Mouse (Mus musculus) hindbrain, embryonic 10.5 days (tissue): Measurements from ENCODE around the gene Pla2g12b. TPM values are rescaled to one million over a fixed set of nuclear protein-coding genes. Genes with fewer than 3 reads are reported as not detected.
A peak's percentile ranks its signal among the peaks of the same experiment; 100 is the strongest.

Experiments
- DNase-seq: peaks from one replicate; pipeline ENCODE4 v3.0.0-alpha.2; 2017; ENCODE audit warnings: low spot score
- H3K27ac ChIP-seq: fragments of 300-500 bp; sonication (generic); 2 replicates; pipeline ENCODE4 v1.5.1; 2016; ENCODE audit warnings: mild to moderate bottlenecking, moderate library complexity
- H3K27me3 ChIP-seq: fragments of 300-500 bp; sonication (generic); 2 replicates; pipeline ENCODE4 v1.6.1; 2016; ENCODE audit warnings: mild to moderate bottlenecking; ENCODE audit not compliant: poor library complexity, insufficient read depth, severe bottlenecking
- H3K36me3 ChIP-seq: fragments of 300-500 bp; sonication (generic); 2 replicates; pipeline ENCODE4 v1.6.1; 2016; ENCODE audit warnings: mild to moderate bottlenecking, moderate library complexity
- H3K4me1 ChIP-seq: fragments of 300-500 bp; sonication (generic); replicated peaks from 2 replicates; pipeline ENCODE4 v1.6.1; 2016; ENCODE audit warnings: mild to moderate bottlenecking
- H3K4me3 ChIP-seq: fragments of 300-500 bp; sonication (generic); 2 replicates; pipeline ENCODE4 v1.5.1; 2016; ENCODE audit warnings: mild to moderate bottlenecking, moderate library complexity
- H3K9me3 ChIP-seq: fragments of 300-500 bp; sonication (generic); 2 replicates; pipeline ENCODE4 v1.6.1; 2016; ENCODE audit warnings: mild to moderate bottlenecking, moderate library complexity
- WGBS: fragments of 180-500 bp; shearing (Covaris S2); methylation state at CpG from one replicate; pipeline ENCODE4 v1.1.7; 2016; 5-methylcytosine and 5-hydroxymethylcytosine counted together
- polyA plus RNA-seq: library from polyadenylated mRNA; unstranded; fragments of >200 nt; fragmentation: Nextera tagmentation; extraction: Ambion mirVana; gene quantifications from 2 replicates; pipeline ENCODE4 v1.2.1, GENCODE M21; 2016

Gene Pla2g12b
- polyA plus RNA-seq, 1 experiment from 2014 or later = not detected

- no peaks in the 10 kb centered on the region for H3K9me3 ChIP-seq
- no peak for DNase-seq
- peaks cover 8% of the 10 kb centered on the region; the same call in 1 of the 2 replicates for H3K4me1 ChIP-seq
- WGBS = 92% methylated on average over 7 of the region's 7 CpGs
- no peaks in the 10 kb centered on the region for H3K27me3 ChIP-seq
- H3K4me3 ChIP-seq = no peak overlapping the region
- H3K36me3 ChIP-seq = no peaks in the 10 kb centered on the region
- no peak overlapping the region for H3K27ac ChIP-seq
Observed at GRCm38 (mm10) chr10:59425369-59425768, 21.9 kb downstream of the Pla2g12b start.

DNA sequence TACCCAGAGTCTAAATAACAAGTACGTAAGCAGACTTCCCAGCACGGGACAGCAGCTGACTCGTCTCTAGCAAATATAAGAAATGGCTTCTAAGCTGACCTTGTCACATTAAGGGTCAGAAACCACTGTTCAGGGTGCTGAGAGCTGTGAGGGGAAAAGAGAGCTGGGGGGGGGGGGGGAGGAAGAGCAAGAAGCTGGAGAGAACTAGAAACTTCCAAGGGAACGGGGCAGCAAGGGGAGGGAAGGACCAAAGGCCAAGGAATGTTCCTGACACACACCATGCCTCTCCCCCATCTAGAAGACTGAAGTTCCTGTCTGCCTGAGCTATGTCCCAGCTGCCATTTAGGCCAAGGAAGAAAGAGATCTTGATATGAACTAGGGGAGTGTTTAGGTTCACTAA, 22.9 kb downstream of the Pla2g12b start:
- no peak overlapping the region for H3K4me3 ChIP-seq
- H3K36me3 ChIP-seq = no peaks in the 10 kb centered on the region
- H3K9me3 ChIP-seq = no peaks in the 10 kb centered on the region
- H3K27ac ChIP-seq = no peak overlapping the region
- DNase-seq = no peak
- peaks cover 14% of the 10 kb centered on the region; the same call in 1 of the 2 replicates for H3K4me1 ChIP-seq
- H3K27me3 ChIP-seq = no peaks in the 10 kb centered on the region
- WGBS = 71% methylated on average over 4 of the region's 4 CpGs

DNA sequence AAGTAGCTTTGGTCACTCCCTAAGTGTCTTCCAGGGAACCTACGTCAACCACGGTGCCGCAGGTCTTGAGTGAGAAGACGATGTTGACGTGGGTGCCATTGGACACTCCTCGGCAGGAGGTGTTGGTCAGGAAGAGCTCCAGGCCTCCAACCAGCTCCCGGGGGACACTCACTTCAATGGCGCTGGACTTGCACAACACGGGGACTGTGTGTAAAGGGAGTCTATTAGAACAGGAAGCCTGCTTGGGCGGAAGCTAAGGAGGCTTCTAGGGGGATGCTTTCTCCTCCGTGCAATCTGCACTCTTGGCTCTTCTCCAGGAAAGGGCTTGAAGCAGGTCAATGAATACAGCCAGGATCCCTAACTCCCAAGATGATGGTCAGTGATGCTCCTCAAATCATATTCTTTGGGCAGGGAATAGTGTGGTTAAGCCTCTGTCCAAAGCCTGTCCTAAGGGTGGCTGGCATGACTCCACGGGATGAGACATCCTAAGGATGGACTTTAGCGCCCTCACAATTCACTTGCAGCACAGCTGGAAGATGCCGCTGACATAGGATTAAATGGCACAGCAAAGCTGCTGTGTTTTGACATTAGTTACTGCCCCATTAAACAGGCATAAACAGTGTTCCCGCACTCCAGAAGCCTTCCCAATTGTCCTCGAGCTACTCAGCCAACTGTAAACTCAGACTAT, 26.1 kb downstream of the Pla2g12b start:
- 89% methylated on average over 16 of the region's 16 CpGs for WGBS
- no peak overlapping the region for H3K4me3 ChIP-seq
- H3K36me3 ChIP-seq = no peaks in the 10 kb centered on the region
- H3K27me3 ChIP-seq = no peaks in the 10 kb centered on the region
- H3K9me3 ChIP-seq = no peaks in the 10 kb centered on the region
- no peak overlapping the region for H3K27ac ChIP-seq
- DNase-seq = no peak
- H3K4me1 ChIP-seq = peaks cover 14% of the 10 kb centered on the region; the same call in 1 of the 2 replicates

- H3K9me3 ChIP-seq = no peaks in the 10 kb centered on the region
- no peak overlapping the region for H3K4me3 ChIP-seq
- H3K27me3 ChIP-seq = no peaks in the 10 kb centered on the region
- H3K27ac ChIP-seq = no peak overlapping the region
- DNase-seq = no peak
- 79% methylated on average over 6 of the region's 6 CpGs for whole genome bisulfite sequencing
- no peaks in the 10 kb centered on the region for H3K36me3 ChIP-seq
- peaks cover 14% of the 10 kb centered on the region; the same call in 1 of the 2 replicates for H3K4me1 ChIP-seq
Observed at GRCm38 (mm10) chr10:59430701-59431218, 27.3 kb downstream of the Pla2g12b start.

DNA sequence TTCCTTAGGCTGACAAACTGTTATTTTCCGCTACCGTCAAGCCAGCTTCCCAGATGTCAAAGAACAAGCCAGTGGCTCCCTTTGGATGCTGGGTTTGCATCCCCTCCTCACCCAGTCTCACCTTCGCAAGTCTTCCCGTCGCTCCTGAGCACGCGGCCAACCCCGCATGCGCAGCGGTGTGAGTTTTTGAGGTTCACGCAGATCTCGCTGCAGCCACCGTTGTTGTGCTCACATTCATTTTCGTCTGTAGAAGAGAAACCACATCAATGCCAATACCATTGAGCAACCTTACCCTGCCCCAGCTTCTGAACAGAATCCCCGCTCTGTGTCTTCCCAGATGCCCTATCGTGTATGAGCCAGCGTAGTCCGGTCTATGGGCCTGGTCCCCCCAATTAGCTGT, 32.3 kb downstream of the Pla2g12b start:
- Histone ChIP-seq H3K27me3 (no peaks in the 10 kb centered on the region), H3K36me3 (no peaks in the 10 kb centered on the region), H3K4me3 (no peak overlapping the region), H3K9me3 (no peaks in the 10 kb centered on the region), H3K27ac (no peak overlapping the region), H3K4me1 (peaks cover 3% of the 10 kb centered on the region; the same call in 1 of the 2 replicates)
- DNase-seq = no peak
- whole genome bisulfite sequencing = 95% methylated on average over 18 of the region's 18 CpGs

DNA sequence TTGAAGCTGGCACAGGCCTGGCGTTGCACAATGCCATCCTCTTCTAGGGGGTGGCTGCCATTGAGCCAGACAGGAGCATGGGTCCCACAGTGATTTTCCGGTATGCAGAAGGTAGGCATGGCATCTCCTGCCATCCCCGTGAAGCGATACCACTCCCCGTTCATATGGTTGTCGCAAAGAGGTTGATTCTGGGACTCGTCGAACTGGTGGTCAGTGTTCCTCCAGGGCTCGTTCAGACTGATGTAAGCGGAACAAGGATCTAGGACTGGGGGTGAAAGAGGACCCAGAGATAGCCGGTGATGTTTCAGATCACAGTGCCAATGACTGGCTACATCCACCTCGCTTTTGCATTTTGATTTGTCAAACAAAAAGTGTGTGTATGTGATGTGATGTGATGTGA, 35.2 kb downstream of the Pla2g12b start:
- H3K27me3 ChIP-seq = no peaks in the 10 kb centered on the region
- H3K4me3 ChIP-seq = no peak overlapping the region
- peaks cover 7% of the 10 kb centered on the region; the same call in 1 of the 2 replicates for H3K4me1 ChIP-seq
- DNase-seq = no peak
- H3K36me3 ChIP-seq = no peaks in the 10 kb centered on the region
- H3K9me3 ChIP-seq = no peaks in the 10 kb centered on the region
- 96% methylated on average over 12 of the region's 12 CpGs for WGBS
- H3K27ac ChIP-seq = no peak overlapping the region

GRCm38 (mm10) chr10:59439508-59439931, 36.1 kb downstream of the Pla2g12b start:
- no peak overlapping the region for H3K4me3 ChIP-seq
- H3K27me3 ChIP-seq = no peaks in the 10 kb centered on the region
- H3K27ac ChIP-seq = no peak overlapping the region
- H3K9me3 ChIP-seq = no peaks in the 10 kb centered on the region
- no peaks in the 10 kb centered on the region for H3K36me3 ChIP-seq
- H3K4me1 ChIP-seq = peaks cover 16% of the 10 kb centered on the region
- 68% methylated on average over 5 of the region's 5 CpGs for whole genome bisulfite sequencing
- no peak for DNase-seq

- Histone ChIP-seq H3K4me3 (no peak overlapping the region), H3K4me1 (peaks cover 22% of the 10 kb centered on the region), H3K27ac (no peak overlapping the region), H3K27me3 (no peaks in the 10 kb centered on the region), H3K9me3 (no peaks in the 10 kb centered on the region), H3K36me3 (no peaks in the 10 kb centered on the region)
- 60% methylated on average over 6 of the region's 6 CpGs for WGBS
- DNase-seq = no peak
Observed at GRCm38 (mm10) chr10:59440177-59440576, 36.7 kb downstream of the Pla2g12b start.

- Histone ChIP-seq H3K27ac (no peak within 1 kb of the TSS), H3K4me1 (peaks cover 26% of the 10 kb centered on the region), H3K36me3 (no peaks in the 10 kb centered on the region), H3K27me3 (no peaks in the 10 kb centered on the region), H3K9me3 (no peaks in the 10 kb centered on the region), H3K4me3 (no peak within 1 kb of the TSS)
- DNase-seq = no peak
- 86% methylated on average over 11 of the region's 11 CpGs for WGBS
Observed at GRCm38 (mm10) chr10:59441735-59442134, 38.3 kb downstream of the Pla2g12b start, which contains the start of gene Oit3. Gene Oit3, minus strand, starts transcription at chr10:59441778.

- no peak overlapping the region for H3K4me3 ChIP-seq
- H3K27ac ChIP-seq = no peak overlapping the region
- peaks cover 26% of the 10 kb centered on the region for H3K4me1 ChIP-seq
- no peaks in the 10 kb centered on the region for H3K27me3 ChIP-seq
- H3K9me3 ChIP-seq = no peaks in the 10 kb centered on the region
- H3K36me3 ChIP-seq = no peaks in the 10 kb centered on the region
- 42% methylated on average over 7 of the region's 7 CpGs for WGBS
- DNase-seq = no peak
Observed at GRCm38 (mm10) chr10:59443212-59443611, 39.8 kb downstream of the Pla2g12b start.

- Histone ChIP-seq H3K4me3 (no peak overlapping the region), H3K27me3 (no peaks in the 10 kb centered on the region), H3K36me3 (no peaks in the 10 kb centered on the region), H3K9me3 (no peaks in the 10 kb centered on the region), H3K4me1 (peaks cover 26% of the 10 kb centered on the region), H3K27ac (no peak overlapping the region)
- 76% methylated on average over 3 of the region's 3 CpGs for WGBS
- no peak for DNase-seq
Observed at GRCm38 (mm10) chr10:59444106-59444505, 40.6 kb downstream of the Pla2g12b start.

- Histone ChIP-seq H3K36me3 (no peaks in the 10 kb centered on the region), H3K27me3 (no peaks in the 10 kb centered on the region), H3K9me3 (no peaks in the 10 kb centered on the region), H3K4me1 (peaks cover 26% of the 10 kb centered on the region), H3K4me3 (no peak overlapping the region), H3K27ac (no peak overlapping the region)
- WGBS = 41% methylated on average over 8 of the region's 8 CpGs
- peak; percentile 38 for DNase-seq
Observed at GRCm38 (mm10) chr10:59444635-59445034, 41.2 kb downstream of the Pla2g12b start.

- no peak overlapping the region for H3K27ac ChIP-seq
- H3K9me3 ChIP-seq = no peaks in the 10 kb centered on the region
- DNase-seq = no peak
- no peak overlapping the region for H3K4me3 ChIP-seq
- peaks cover 26% of the 10 kb centered on the region for H3K4me1 ChIP-seq
- H3K27me3 ChIP-seq = no peaks in the 10 kb centered on the region
- 83% methylated on average over 10 of the region's 10 CpGs for WGBS
- H3K36me3 ChIP-seq = 0 out of 2 replicates have a peak, but pooled peaks cover 3% of the 10 kb centered on the region
Observed at GRCm38 (mm10) chr10:59446911-59447437, 43.5 kb downstream of the Pla2g12b start.
